Mouse (Mus musculus) heart, embryonic 14.5 days (tissue): ENCODE results near the gene Cct8l1. TPM values are rescaled to one million over a fixed set of nuclear protein-coding genes. Genes with fewer than 3 reads are reported as not detected.

ENCODE experiments used
- ATAC-seq: fragments of 200-750 bp; cut with Nextera tagmentation; 2 replicates; pipeline ENCODE4 v1.8.0; 2017; ENCODE audit warnings: low read depth, moderate TSS enrichment; ENCODE audit not compliant: insufficient number of reproducible peaks, insufficient read depth, low FRiP score
- H3K27ac ChIP-seq, 2 experiments: fragments of 200-500 bp in 1 of 2; fragments of 300-500 bp in 1 of 2; sonication (generic) in 1 of 2; replicated peaks in 1 of 2; 2 replicates each; pipeline ENCODE4 v1.5.1; 2012 to 2014; ENCODE audit warnings: low read depth in 2 of 2, low read length in 2 of 2, control low read depth in 1 of 2, mild to moderate bottlenecking in 1 of 2, mixed read lengths in 1 of 2; ENCODE audit not compliant: control insufficient read depth in 1 of 2, insufficient read depth in 1 of 2
- H3K27me3 ChIP-seq: fragments of 300-500 bp; sonication (generic); 2 replicates; pipeline ENCODE4 v1.6.1; 2014; ENCODE audit warnings: mild to moderate bottlenecking, low read length, control low read depth; ENCODE audit not compliant: control insufficient read depth, insufficient read depth
- H3K36me3 ChIP-seq: fragments of 300-500 bp; sonication (generic); 2 replicates; pipeline ENCODE4 v1.6.1; 2014; ENCODE audit warnings: mild to moderate bottlenecking, control low read depth, low read length, mixed read lengths; ENCODE audit not compliant: control insufficient read depth, insufficient read depth
- H3K4me1 ChIP-seq, 2 experiments: fragments of 200-500 bp in 1 of 2; fragments of 300-500 bp in 1 of 2; sonication (generic) in 1 of 2; 2 replicates each; pipeline ENCODE4 v1.6.1; 2012 to 2014; ENCODE audit warnings: low read length in 2 of 2, control low read depth in 1 of 2, mixed read lengths in 1 of 2; ENCODE audit not compliant: control insufficient read depth in 2 of 2, insufficient read depth in 2 of 2
- H3K4me2 ChIP-seq: fragments of 300-500 bp; sonication (generic); 2 replicates; pipeline ENCODE4 v1.6.1; 2014; ENCODE audit warnings: mild to moderate bottlenecking, low read length
- H3K4me3 ChIP-seq, 2 experiments: fragments of 200-500 bp in 1 of 2; fragments of 300-500 bp in 1 of 2; sonication (generic) in 1 of 2; 2 replicates each; pipeline ENCODE4 v1.5.1; 2012 to 2014; ENCODE audit warnings: low read length in 2 of 2, mild to moderate bottlenecking in 2 of 2, control low read depth in 1 of 2, low read depth in 1 of 2, moderate library complexity in 1 of 2; ENCODE audit not compliant: control insufficient read depth in 1 of 2, insufficient read depth in 1 of 2
- H3K9ac ChIP-seq: fragments of 300-500 bp; sonication (generic); 2 replicates; pipeline ENCODE4 v1.6.1; 2014; ENCODE audit warnings: mild to moderate bottlenecking, low read length
- H3K9me3 ChIP-seq: fragments of 300-500 bp; sonication (generic); 2 replicates; pipeline ENCODE4 v1.6.1; 2016; ENCODE audit warnings: low read length, control low read depth; ENCODE audit not compliant: control insufficient read depth
- WGBS: fragments of 180-500 bp; shearing (Covaris S2); extraction: QIAGEN DNeasy Blood & Tissue Kit; methylation state at CpG from one replicate; pipeline ENCODE4 v1.1.7; 2014; 5-methylcytosine and 5-hydroxymethylcytosine counted together
- polyA plus RNA-seq: library from polyadenylated mRNA; unstranded; fragments of >200 nt; fragmentation: Nextera tagmentation; extraction: Ambion mirVana; gene quantifications from 2 replicates; pipeline ENCODE4 v1.2.1, GENCODE M21; 2014

The Cct8l1 gene
- polyA plus RNA-seq, 1 experiment from 2014 or later = not detected

DNA sequence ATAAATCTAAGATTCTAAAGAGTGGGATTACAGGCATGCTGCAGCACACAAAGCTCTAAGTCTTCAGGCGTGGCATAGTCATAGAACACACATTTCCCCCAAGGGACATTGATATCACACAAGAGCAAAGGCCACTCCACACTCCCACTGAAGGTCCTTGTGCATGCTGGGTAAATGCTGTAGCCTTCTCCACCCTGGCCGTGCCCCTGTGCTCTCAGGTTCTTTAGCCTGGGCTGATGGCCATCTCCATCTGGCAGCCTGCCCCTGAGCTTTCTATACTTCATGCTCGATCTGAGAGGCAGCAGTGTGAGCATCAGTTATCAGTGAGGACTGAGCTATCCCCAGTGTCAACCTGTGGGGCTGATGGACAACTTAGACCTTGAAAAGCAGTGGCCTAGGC, 4.0 kb downstream of the Cct8l1 start:
- Histone ChIP-seq H3K9ac (no peak overlapping the region), H3K4me2 (no peak overlapping the region), H3K27me3 (no peaks in the 10 kb centered on the region), H3K4me1 (no peaks in the 10 kb centered on the region), H3K4me3 (no peak overlapping the region), H3K27ac (no peak overlapping the region), H3K36me3 (no peaks in the 10 kb centered on the region), H3K9me3 (no peaks in the 10 kb centered on the region)
- no peak for ATAC-seq
- WGBS = 52% methylated on average over 3 of the region's 3 CpGs

DNA sequence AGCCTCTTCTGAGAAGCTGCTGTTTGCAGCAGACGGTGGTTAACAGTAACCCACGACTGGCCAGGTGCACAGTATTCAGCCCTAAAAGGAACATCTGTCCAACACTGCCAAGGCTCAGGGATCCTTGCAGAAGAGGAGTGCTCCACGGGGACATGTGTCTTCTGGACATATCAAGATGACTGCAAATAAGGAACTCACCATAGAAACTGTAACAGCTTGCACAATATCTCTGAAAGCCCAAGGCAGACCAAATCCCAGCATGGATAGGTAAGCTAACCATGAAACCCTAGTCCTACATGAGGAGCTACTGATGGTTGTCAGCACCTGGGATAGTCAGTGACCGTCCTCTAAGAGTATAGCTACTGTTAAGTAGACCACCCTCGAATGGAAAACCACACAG, 5.6 kb downstream of the Cct8l1 start:
- Histone ChIP-seq H3K9ac (no peak overlapping the region), H3K27ac (no peak overlapping the region), H3K4me1 (peaks cover 0 to under 1% of the 10 kb centered on the region in 2 experiments; a peak in 2 of 4 replicates), H3K4me2 (no peak overlapping the region), H3K9me3 (no peaks in the 10 kb centered on the region), H3K4me3 (no peak overlapping the region), H3K27me3 (no peaks in the 10 kb centered on the region), H3K36me3 (no peaks in the 10 kb centered on the region)
- WGBS = 80% methylated on average over 5 of the region's 5 CpGs
- ATAC-seq = no peak

DNA sequence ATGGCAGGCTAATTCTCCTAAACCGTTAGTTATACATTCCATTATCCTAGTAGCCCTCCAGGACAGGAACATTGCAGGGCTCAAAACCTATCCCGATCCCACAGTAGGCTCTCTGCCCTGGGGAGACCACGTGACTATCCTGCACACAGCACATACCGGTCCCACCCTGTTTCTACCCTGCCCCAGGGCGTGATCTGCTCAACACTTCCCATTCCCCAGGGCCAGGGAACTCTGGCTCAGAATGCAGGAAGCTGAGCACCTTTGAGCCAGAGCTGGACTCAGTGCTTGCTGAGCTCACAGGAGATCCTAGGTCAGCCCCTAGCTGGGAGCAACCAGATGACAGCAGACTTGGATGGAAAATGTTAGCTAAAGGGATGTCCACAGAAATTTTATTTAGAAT, 10.2 kb downstream of the Cct8l1 start:
- Histone ChIP-seq H3K27me3 (no peaks in the 10 kb centered on the region), H3K4me1 (peaks cover 8% of the 10 kb centered on the region in 2 experiments), H3K9me3 (no peaks in the 10 kb centered on the region), H3K9ac (no peak overlapping the region), H3K27ac (no peak overlapping the region), H3K4me3 (no peak overlapping the region), H3K4me2 (no peak overlapping the region), H3K36me3 (no peaks in the 10 kb centered on the region)
- 31% methylated on average over 5 of the region's 5 CpGs for WGBS
- ATAC-seq = no peak

DNA sequence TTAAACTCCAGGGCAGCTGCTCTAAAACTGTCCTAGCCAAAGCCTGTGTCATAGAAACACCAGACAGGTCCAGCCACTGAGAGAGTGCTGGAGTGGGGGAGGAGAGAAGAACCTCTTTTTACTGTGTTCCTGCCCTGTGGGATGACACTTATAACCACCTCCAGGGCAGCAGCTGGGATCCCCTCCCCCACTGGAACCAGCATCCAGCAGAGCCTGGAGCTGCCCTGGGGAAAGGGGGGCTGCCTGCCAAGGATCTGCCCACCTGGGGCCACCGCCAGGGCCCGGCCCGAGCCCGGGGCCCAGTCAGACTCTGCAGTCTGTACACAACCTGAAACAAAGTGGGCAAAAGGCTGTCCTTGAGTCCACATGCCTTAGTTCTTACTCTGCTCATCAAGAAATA, 11.1 kb downstream of the Cct8l1 start:
- ATAC-seq = no peak
- H3K4me2 ChIP-seq = no peak overlapping the region
- H3K27ac ChIP-seq = no peak overlapping the region
- WGBS = 35% methylated on average over 4 of the region's 4 CpGs
- peaks cover 8% of the 10 kb centered on the region in 2 experiments for H3K4me1 ChIP-seq
- H3K27me3 ChIP-seq = no peaks in the 10 kb centered on the region
- no peaks in the 10 kb centered on the region for H3K36me3 ChIP-seq
- no peaks in the 10 kb centered on the region for H3K9me3 ChIP-seq
- no peak overlapping the region for H3K4me3 ChIP-seq
- no peak overlapping the region for H3K9ac ChIP-seq

DNA sequence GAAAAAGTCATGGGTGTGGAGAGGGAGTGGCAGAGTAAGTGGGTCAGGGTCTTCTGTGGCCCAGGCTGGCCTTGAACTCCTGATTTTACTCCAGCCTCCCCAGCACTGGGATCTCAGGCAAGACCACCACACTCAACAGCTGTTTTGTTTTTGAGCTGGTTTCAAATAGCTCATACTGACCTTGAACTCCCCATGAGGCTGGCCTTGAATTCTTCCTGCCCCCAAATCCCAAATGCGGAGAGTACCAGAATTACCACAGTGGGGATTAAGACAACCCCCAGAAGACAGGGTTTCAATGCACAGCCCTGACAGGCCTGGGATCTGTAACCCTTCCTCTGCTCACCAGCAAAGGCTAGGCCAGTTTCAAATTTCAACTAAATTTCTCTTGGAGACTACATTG, 12.1 kb downstream of the Cct8l1 start:
- H3K4me2 ChIP-seq = no peak overlapping the region
- 90% methylated on average over 1 of the region's 1 CpGs for WGBS
- H3K27me3 ChIP-seq = no peaks in the 10 kb centered on the region
- H3K4me3 ChIP-seq = no peak overlapping the region
- ATAC-seq = no peak
- H3K36me3 ChIP-seq = no peaks in the 10 kb centered on the region
- H3K9ac ChIP-seq = no peak overlapping the region
- H3K4me1 ChIP-seq = peaks cover 12 to 14% of the 10 kb centered on the region in 2 experiments
- H3K27ac ChIP-seq = no peak overlapping the region
- H3K9me3 ChIP-seq = no peaks in the 10 kb centered on the region

DNA sequence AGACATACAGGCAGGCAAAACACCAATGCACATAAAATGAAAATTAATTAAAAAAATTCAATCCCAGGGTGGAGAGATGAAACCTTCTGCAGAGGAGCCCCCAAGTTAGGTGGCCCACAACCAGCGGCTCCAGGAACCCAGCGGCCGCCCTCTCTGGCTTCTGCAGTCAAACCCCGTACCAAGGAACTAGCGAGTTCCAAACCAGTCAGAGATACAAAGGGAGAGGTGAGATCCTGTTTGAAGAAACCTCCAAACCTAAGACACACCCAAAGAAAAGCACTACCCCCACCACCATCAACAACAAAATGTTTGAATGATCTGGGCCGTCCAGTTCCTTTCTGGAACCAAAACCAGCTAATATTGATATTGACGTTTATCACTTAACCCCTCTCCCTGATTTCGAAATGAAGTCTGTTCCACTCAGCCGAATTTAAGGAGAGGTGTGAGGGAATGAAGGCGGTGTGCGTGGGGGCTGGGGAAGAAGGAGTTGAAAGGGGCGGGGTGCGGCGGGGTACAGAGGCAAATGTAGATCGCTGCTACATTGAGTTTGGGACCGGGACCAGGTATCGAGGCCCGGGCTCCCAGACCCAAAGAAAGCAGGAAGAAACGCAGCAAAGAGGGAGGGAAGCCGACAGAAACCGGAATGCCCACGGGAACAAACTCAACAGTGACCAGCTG, 13.1 kb downstream of the Cct8l1 start:
- no peaks in the 10 kb centered on the region for H3K27me3 ChIP-seq
- no peaks in the 10 kb centered on the region for H3K36me3 ChIP-seq
- peak overlapping the region; percentile 80 to 82 for H3K27ac ChIP-seq
- peak; percentile 8; the same call in 1 of the 2 replicates for ATAC-seq
- no peaks in the 10 kb centered on the region for H3K9me3 ChIP-seq
- peaks cover 12 to 14% of the 10 kb centered on the region in 2 experiments for H3K4me1 ChIP-seq
- peak overlapping the region; percentile 60 to 65 for H3K4me3 ChIP-seq
- H3K9ac ChIP-seq = peak overlapping the region; percentile 75
- H3K4me2 ChIP-seq = peak overlapping the region; percentile 68
- WGBS = 7% methylated on average over 22 of the region's 22 CpGs

DNA sequence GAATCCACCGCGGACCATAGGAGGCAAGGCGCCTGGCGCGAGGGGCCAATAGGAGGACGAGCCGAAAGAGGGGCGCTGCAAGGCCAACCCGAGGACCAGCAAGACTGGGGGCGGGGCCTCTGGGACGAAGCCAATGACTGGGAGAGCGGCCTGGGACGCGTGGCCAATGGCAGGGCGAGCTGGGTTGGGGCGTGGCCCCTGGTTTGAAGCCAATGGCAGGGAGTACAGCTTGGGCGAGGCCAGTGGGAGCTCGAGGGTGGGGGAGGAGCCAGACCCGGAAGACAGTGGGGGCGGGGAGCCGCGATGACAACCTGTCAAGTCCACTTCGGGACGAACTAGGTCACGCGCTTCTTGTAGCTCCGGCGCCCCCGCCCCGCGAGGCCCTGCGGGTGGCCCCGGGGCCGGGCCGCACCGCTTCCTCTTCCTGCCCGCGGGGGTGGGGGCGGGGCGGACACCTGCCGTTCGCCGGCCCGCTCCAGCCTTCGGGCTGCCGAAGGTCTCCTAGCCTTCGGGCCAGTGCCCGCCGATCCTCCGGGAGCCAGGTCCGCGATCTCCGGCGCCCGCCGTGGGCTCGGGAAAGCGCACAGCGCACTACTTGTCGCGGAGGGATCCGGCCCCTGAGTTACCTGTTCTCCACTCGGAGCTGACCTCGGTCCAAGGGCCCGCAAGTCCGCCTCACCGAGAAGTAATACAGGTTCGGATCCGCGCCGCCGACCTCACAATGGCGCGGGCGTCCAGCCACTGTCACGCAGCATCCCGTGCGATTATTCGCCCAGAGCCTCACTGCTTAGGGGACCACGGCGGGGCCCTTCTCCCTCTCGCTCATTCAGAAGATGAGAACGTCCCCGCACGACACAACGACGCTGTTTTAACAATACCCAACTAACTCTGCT, 13.9 kb downstream of the Cct8l1 start:
- Histone ChIP-seq H3K9ac (peak overlapping the region; percentile 86), H3K4me2 (peak overlapping the region; percentile 71), H3K27me3 (no peaks in the 10 kb centered on the region), H3K4me1 (peaks cover 12 to 14% of the 10 kb centered on the region in 2 experiments), H3K4me3 (peak overlapping the region; percentile 60 to 76), H3K27ac (peak overlapping the region; percentile 97 to 98), H3K36me3 (no peaks in the 10 kb centered on the region), H3K9me3 (no peaks in the 10 kb centered on the region)
- ATAC-seq = peak; percentile 100
- under 1% methylated on average over 75 of the region's 87 CpGs for WGBS
